Mouse (Mus musculus): ENCODE measurements around the gene Smurf1. TPM values are rescaled to one million over a fixed set of nuclear protein-coding genes. Genes with fewer than 3 reads are reported as not detected.

Gene Smurf1
- polyA plus RNA-seq, 1 experiment from 2014 or later: 10.0 TPM

GRCm38 (mm10) chr5:144915828-144916227 is 49.8 kb downstream of the Smurf1 start:
- DNase-seq (ENCODE audit: low spot score): no peak

DNA sequence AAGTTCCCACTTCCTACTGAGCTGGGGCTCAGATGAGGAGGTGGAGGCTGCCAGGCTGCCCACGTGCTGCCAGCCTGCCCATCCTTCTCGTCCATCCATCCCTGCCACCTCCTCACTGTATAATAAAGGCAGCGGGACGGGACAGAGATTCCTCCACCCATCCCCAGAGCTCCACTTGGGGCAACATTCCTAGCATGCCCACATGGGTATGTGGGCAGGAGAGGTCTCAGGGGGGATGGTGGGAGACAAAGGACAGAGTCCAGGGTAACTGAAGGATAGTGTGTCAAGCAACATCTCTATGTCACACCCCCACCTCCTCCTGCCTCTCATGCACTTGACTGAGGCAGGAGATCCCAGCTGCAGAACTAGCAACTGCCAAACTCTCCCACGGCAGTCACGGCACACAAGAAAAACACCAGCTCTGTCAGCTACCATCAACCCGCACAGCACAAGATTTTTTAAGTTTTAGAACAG is 51.2 kb downstream of the Smurf1 start:
- no peak for DNase-seq (ENCODE audit: low spot score)

GRCm38 (mm10) chr5:144913923-144914322 is 51.7 kb downstream of the Smurf1 start:
- DNase-seq (ENCODE audit: low spot score): no peak

DNA sequence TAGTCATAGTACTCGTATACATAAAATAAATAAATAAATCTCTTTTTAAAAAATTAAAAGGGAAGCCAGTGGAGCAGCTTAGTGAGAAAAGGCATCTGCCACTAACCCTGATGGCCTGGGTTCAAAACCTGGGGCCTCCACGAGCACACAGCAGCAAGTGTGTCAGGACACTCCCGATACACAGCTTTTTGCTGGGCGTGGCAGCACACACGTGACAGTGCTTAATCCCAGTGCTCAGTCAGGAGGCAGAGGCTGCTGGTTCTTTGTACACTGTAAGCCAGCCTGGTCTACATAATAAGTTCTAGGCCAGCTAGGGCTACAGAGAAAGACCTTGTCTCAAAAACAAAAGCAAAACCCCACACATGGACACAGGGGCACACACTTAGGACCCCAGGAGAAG is 52.3 kb downstream of the Smurf1 start:
- no peak for DNase-seq (ENCODE audit: low spot score)

DNA sequence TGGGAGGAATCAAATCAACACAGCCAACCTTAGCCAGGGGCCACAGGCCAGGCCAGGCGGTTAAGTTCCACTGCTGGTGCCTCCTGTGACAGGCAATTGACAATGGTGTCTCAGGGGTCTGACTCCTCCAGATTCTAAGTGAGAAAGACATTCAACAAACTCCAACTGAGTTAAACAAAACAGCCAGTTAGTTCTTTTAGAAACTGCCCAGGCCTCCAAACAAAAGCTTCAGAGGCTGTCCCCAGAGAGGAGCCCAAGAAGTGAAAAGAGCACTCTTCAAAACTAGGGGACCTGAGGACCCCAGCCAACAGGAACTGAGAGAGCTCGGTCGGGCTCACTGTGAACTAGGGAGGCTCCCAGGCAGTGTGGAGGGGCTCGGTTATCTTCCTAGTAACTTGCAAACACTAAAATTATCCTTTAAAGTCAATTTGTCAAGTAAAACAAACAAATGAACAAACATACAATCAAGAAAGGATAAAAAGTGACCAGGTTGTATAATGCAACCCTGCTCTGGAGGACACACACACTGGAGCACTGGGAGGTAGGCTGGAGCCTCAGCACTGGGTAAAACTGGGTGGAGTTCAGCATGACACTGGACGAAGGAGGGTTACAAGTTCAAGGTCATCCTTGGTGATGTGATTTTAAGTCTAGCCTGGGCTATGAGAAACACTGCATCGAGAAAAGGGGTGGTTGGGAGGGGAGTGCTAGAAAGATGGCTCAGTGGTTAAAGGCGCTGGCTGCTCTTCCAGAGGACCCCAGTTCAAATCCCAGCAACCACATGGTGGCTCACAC is 52.9 kb downstream of the Smurf1 start:
- no peak for DNase-seq (ENCODE audit: low spot score)

- no peak for DNase-seq (ENCODE audit: low spot score)
These were observed 56.1 kb downstream of the Smurf1 start for GRCm38 (mm10) chr5:144909521-144909920.

DNA sequence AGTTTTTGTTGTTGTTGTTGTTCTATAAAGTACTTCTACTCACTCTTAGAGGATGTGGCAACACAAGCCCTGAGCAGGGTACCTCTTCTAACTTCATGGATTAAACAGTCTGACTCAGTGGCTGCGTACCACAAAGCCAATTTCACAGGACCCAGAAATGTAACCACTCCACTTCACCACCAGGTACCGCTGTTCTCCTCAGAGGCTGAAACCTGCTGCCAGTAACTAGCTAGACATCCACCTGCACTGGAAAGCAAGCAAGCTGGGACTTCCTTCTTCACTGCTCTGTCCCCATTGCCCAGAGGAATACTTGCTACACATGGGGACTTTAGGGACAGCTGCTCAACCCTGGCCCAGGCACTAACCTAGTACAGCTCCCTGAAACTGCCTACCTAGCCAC is 58.1 kb downstream of the Smurf1 start:
- DNase-seq (ENCODE audit: low spot score): peak; percentile 5

- no peak for DNase-seq (ENCODE audit: low spot score)
These were observed 61.1 kb downstream of the Smurf1 start for GRCm38 (mm10) chr5:144904356-144905134.

GRCm38 (mm10) chr5:144901791-144902190 is 63.9 kb downstream of the Smurf1 start:
- DNase-seq (ENCODE audit: low spot score): no peak

DNA sequence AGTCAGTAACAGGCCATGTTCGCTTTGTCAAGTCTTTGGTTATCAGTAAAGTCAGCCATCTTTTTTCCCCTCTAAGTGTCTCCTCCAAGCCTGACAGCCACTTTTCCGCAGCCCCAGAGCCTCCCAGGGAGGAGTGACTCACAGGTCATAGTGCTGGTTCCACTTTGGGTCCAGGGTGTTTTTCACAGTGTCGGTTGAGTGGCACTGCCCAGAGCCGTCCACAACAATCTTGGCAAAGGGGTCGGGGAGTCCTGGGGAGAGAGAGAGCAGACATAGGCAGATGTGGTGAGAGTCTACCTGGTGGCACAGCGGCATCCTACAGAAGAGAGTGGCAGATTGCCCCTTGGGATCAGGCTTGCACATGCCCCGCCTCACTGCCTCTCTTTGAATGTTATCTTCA is 64.6 kb downstream of the Smurf1 start:
- DNase-seq (ENCODE audit: low spot score): no peak

DNA sequence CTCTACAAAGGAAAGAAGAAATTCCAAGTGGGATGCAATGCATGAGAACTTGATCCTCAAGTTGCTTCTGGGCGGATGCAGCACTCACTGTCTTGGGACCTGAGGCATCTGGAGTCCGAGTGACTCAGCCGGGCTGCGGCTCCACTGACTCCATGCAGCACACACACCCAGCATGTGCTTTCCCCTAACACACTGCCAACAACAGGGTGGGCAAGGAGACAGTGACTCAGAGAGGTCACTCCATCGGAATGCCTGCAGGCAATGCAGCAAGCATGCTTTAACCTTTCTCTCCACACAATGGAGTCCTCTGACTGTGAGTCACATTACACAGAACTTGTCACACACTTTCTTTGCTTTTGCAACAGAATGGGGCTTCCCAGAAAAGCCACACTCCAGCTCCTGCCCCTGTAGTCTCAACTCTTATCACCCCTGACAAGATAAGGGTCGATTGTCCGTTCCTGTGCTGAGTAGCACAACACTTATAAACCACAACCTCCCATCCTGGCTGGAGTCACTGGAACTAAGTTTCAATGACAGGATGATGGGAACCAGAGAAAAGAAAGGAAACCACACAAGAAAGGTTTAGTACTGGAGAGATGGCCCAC is 67.1 kb downstream of the Smurf1 start:
- DNase-seq (ENCODE audit: low spot score): no peak

GRCm38 (mm10) chr5:144897881-144898280 is 67.8 kb downstream of the Smurf1 start:
- DNase-seq (ENCODE audit: low spot score): no peak

DNA sequence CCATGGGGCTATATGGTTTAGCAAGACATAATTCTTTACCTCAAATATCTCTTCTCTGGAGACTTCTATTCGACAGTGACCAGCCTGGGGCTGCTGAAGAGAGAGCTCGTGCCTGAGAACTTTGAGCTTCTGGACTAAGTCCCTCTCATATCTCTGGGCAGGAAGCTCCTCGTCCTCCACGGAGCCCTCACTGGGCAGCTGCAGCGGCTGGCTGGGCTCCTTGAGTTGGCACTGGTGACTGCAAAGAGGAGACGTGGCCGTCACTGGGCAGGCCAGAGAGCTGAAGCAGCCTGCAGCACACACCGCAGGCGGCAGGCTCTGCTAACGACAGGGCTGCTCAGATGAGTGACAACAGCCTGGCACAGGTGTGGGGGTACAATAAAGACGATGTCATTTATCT is 74.4 kb downstream of the Smurf1 start:
- DNase-seq (ENCODE audit: low spot score): no peak

GRCm38 (mm10) chr5:144885968-144886650 is 79.5 kb downstream of the Smurf1 start:
- no peak for DNase-seq (ENCODE audit: low spot score)

DNA sequence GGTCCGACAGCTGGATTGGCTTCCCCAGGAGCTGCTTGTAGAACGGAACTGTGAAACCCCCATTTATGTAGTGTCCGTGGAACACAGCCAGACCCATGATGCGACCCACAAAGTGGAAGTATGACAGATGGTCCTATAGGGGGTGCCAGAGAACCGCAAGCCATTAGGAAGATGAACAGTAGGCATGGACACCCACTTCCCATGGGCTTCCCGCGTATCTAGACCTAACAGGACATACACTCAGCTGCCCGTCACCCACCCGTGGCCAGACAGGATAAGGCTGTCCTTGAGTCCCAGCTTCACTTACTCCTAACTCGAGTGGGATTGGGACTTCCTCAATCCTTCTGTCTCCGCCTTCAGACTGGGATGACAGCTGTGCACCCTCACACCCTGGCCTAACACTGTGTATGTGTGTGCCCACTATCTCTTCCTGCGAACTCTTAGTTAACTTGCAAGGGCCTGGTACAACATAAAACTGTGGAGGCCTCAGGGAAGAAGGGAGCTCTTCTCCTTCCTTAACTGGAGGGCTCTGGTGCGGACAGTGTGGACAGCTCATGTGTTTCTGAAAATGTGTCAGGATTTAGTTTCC is 80.9 kb downstream of the Smurf1 start:
- no peak for DNase-seq (ENCODE audit: low spot score)

DNA sequence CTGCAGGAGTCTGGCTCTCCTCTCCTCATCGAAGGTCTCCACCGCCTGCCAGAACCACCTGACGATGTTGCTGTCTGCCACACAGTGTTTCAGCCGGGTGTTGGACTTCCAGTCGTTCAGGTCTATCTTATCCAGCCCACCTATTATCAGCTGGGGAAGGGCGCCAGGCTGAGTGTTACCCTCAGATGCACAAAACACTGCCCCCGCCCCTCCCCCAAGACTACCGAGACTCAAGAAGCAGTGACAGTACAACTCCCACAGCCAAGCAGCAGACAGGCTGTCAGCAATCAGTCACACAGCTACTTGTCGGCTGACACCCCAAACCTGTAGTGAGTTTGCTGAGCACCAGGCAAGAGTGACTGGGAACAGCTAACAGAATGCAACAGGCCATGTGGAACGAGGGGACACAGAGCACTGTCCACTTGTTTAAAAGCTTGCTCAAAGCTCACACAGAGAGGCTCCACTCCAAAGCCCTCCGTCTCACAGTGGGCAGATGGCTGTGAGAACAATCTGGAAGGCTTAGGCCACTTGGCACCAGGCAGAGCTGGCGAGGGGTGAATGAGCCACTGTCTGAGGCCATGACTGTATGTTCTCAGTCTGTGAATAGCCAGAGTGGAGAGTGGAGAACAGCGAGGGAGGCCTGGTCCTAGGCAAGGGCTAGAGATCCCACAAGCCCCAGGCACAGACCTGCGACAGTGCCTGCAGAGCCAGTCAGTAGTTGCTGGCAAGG is 83.8 kb downstream of the Smurf1 start:
- DNase-seq (ENCODE audit: low spot score): no peak

DNA sequence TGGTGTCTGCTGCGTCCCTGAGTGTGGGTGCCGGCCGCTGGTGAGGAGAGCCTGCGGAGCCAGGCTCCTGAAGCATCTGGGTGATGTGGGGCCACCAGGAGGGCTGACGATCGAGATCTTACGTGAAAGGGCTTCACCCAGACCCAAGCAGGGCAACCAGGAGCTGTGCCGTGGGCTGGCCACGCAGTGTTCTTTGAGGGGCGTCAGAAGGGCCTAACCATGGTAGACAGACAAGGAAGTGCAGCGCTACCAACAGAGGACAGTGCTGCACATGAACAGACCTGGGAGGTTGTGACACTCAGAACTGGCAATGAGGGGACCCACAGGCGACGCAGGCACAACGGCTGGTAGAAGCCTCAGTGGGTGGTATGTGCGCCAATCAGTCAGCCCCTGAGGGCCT is 88.6 kb downstream of the Smurf1 start:
- no peak for DNase-seq (ENCODE audit: low spot score)

DNA sequence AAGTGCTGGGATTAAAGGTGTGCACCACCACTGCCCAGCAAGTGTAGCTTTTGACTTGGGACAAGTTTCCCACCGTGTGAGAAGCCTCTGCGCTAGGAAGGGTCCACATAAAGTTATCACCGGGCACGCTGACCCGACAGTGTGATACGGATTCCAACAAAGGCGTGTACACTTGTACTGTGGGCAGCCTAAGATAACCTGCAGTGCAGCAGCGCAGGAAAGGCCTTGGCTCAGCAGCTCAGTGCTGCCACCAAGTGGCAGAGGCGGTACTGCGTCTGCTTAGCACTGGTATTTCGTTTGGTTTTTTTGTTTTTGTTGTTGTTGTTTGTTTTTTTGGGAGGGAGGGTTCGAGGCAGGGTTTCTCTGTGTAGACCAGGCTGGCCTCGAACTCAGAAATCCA is 89.8 kb downstream of the Smurf1 start:
- DNase-seq (ENCODE audit: low spot score): peak; percentile 56

GRCm38 (mm10) chr5:144875227-144875626 is 90.4 kb downstream of the Smurf1 start:
- DNase-seq (ENCODE audit: low spot score): no peak

DNA sequence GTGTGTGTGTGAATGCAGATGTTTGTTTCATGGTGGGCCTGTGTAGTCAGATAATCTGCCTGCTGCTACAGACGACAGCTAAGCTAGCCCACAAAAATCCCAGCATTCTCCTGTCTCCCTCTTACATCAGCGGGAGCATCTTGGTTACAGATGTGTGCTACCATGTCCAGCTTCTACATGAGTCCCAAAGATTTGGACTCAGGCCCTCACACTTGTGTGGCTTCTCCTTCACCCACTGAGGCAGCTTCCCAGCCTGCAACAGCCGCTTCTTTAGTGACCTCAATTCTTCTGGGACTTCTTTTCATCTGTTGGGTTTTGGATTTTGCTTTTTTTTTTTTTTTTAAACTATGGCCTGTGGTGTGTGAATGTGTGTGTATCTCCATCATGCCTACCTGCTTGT is 92.8 kb downstream of the Smurf1 start:
- DNase-seq (ENCODE audit: low spot score): no peak

GRCm38 (mm10) chr5:144872326-144872725 is 93.3 kb downstream of the Smurf1 start:
- DNase-seq (ENCODE audit: low spot score): no peak
